25 mouse cellular contexts compared by ENCODE assay signal in genomic region chr1:38120877-38121276, GRCm38 (mm10). TPM values are rescaled to one million over a fixed set of nuclear protein-coding genes. Genes with fewer than 3 reads are reported as not detected.
DNase-seq lines count a peak whose midpoint lies in the region; ATAC-seq and TF ChIP-seq lines count a peak whose summit lies in the region.
"Had no signal": no experiment of that assay in that cellular context is flagged by ENCODE, and none has a peak within 500 bp of the region (broad histone marks: within the 10 kb centered on the region; RNA-seq: fewer than 3 reads in every experiment).

No protein-coding gene starts in this region.

- 84% methylated on average over 5 of the region's 5 CpGs for WGBS in midbrain, embryonic 11.5 days
- 82% methylated on average over 5 of the region's 5 CpGs for WGBS in midbrain, embryonic 16.5 days
- WGBS in stomach, postnatal 0 days = 46% methylated on average over 5 of the region's 5 CpGs

- H3K4me2 ChIP-seq in midbrain, embryonic 11.5 days = no peak overlapping the region
- H3K4me2 ChIP-seq in midbrain, embryonic 16.5 days (ENCODE audit: low read length) = no peak overlapping the region
- H3K4me2 ChIP-seq in stomach, postnatal 0 days (replicated peaks; ENCODE audit: low read depth) = no peak overlapping the region
- H3K4me2 ChIP-seq: forebrain, embryonic 13.5 days; heart, embryonic 13.5 days; hindbrain, embryonic 14.5 days had no signal

- H3K27me3 ChIP-seq in midbrain, embryonic 11.5 days (ENCODE audit: control insufficient read depth, insufficient read depth, low read length) = no peaks in the 10 kb centered on the region
- no peaks in the 10 kb centered on the region for H3K27me3 ChIP-seq in midbrain, embryonic 16.5 days (ENCODE audit: control insufficient read depth, insufficient read depth, low read depth, low read length)
- no peaks in the 10 kb centered on the region for H3K27me3 ChIP-seq in MEL (ENCODE audit: control insufficient read depth in 1 of 2, insufficient read depth in 2 of 2, low read length in 2 of 2)
- no peaks in the 10 kb centered on the region for H3K27me3 ChIP-seq in stomach, postnatal 0 days (ENCODE audit: control insufficient read depth, insufficient read depth, low read length)
- H3K27me3 ChIP-seq: forebrain, embryonic 13.5 days; heart, embryonic 13.5 days had no signal

- no peak for ATAC-seq in midbrain, embryonic 11.5 days (ENCODE audit: low FRiP score)
- no peak for ATAC-seq in midbrain, embryonic 16.5 days
- ATAC-seq in stomach, postnatal 0 days (ENCODE audit: low FRiP score, low TSS enrichment) = peak; percentile 40; the same call in 1 of the 2 replicates
- ATAC-seq: forebrain, embryonic 13.5 days; forebrain, embryonic 16.5 days; hindbrain, postnatal 0 days had no signal

- no peaks in the 10 kb centered on the region for H3K4me1 ChIP-seq in midbrain, embryonic 11.5 days (ENCODE audit: control insufficient read depth, insufficient read depth, low read length)
- H3K4me1 ChIP-seq in midbrain, embryonic 16.5 days (ENCODE audit: control insufficient read depth, insufficient read depth, low read length) = no peaks in the 10 kb centered on the region
- peaks cover 0 to 14% of the 10 kb centered on the region in 2 experiments; a peak in 3 of 4 replicates for H3K4me1 ChIP-seq in MEL (ENCODE audit: control insufficient read depth in 1 of 2, insufficient read depth in 2 of 2, low read length in 2 of 2)
- no peaks in the 10 kb centered on the region for H3K4me1 ChIP-seq in stomach, postnatal 0 days (replicated peaks; ENCODE audit: control insufficient read depth, insufficient read depth)
- H3K4me1 ChIP-seq: forebrain, embryonic 10.5 days; forebrain, embryonic 13.5 days had no signal

- no peak for TF ChIP-seq EP300 in MEL (IDR thresholded peaks at IDR 0.05; ENCODE audit: low read depth in 1 of 2, low read length in 2 of 2)
- no peak for TF ChIP-seq EP300 in stomach, postnatal 0 days (optimal IDR thresholded peaks at IDR 0.05)

- H3K27ac ChIP-seq in midbrain, embryonic 11.5 days (ENCODE audit: low read depth, low read length) = no peak overlapping the region
- H3K27ac ChIP-seq in midbrain, embryonic 16.5 days (ENCODE audit: low read length) = no peak overlapping the region
- H3K27ac ChIP-seq in MEL (ENCODE audit: control insufficient read depth, low read depth, low read length) = no peak overlapping the region
- H3K27ac ChIP-seq in stomach, postnatal 0 days (replicated peaks) = no peak overlapping the region
- H3K27ac ChIP-seq: forebrain, embryonic 10.5 days; forebrain, embryonic 13.5 days; heart, adult 2 months; heart, embryonic 10.5 days; heart, embryonic 13.5 days; hindbrain, embryonic 14.5 days; hindbrain, postnatal 0 days had no signal

- no peak for TF ChIP-seq RAD21 in MEL (IDR thresholded peaks at IDR 0.05; ENCODE audit: low read depth, low read length)

- H3K9ac ChIP-seq in midbrain, embryonic 11.5 days (ENCODE audit: low read length) = no peak overlapping the region
- no peak overlapping the region for H3K9ac ChIP-seq in midbrain, embryonic 16.5 days (ENCODE audit: low read depth, low read length)
- H3K9ac ChIP-seq in MEL (ENCODE audit: control insufficient read depth, low read depth, low read length, poor library complexity, severe bottlenecking) = no peak overlapping the region
- no peak overlapping the region for H3K9ac ChIP-seq in stomach, postnatal 0 days (ENCODE audit: low read length)
- H3K9ac ChIP-seq: forebrain, embryonic 13.5 days; heart, embryonic 13.5 days; hindbrain, embryonic 14.5 days had no signal

- peak; percentile 21 for DNase-seq in midbrain, embryonic 11.5 days (ENCODE audit: low spot score, missing footprints)
- DNase-seq in MEL (ENCODE audit: low read depth, low spot score) = no peak
- DNase-seq in stomach, postnatal 0 days (ENCODE audit: low spot score) = no peak
- no peak for DNase-seq in testis, postnatal 10 days (ENCODE audit: low spot score)
- DNase-seq in urinary bladder, postnatal 25 days (ENCODE audit: low spot score) = no peak
- DNase-seq: adrenal gland, adult 2 months; adrenal gland, postnatal 14 days; cerebellum, adult 11-12 months; cerebellum, adult 8-10 months; cerebellum, postnatal 10 days; cerebellum, postnatal 36 days; gastrocnemius, postnatal 10 days; gastrocnemius, postnatal 36 days; heart, adult 2 months; heart, postnatal 14 days; heart, postnatal 4 days had no signal

- peaks cover 72% of the 10 kb centered on the region for H3K79me2 ChIP-seq in MEL (ENCODE audit: control insufficient read depth, insufficient read depth, low read length, poor library complexity)

- no peaks in the 10 kb centered on the region for H3K9me3 ChIP-seq in midbrain, embryonic 11.5 days (ENCODE audit: control insufficient read depth, low read length)
- no peaks in the 10 kb centered on the region for H3K9me3 ChIP-seq in midbrain, embryonic 16.5 days (replicated peaks; ENCODE audit: control insufficient read depth, low read length, poor library complexity, severe bottlenecking)
- no peaks in the 10 kb centered on the region for H3K9me3 ChIP-seq in MEL (replicated peaks; ENCODE audit: insufficient read depth, low read length)
- no peaks in the 10 kb centered on the region for H3K9me3 ChIP-seq in stomach, postnatal 0 days (ENCODE audit: control insufficient read depth, low read length)
- H3K9me3 ChIP-seq: forebrain, embryonic 10.5 days; forebrain, embryonic 13.5 days; G1E; heart, embryonic 10.5 days; heart, embryonic 13.5 days had no signal

- no peaks in the 10 kb centered on the region for H3K36me3 ChIP-seq in midbrain, embryonic 11.5 days (ENCODE audit: control insufficient read depth, insufficient read depth, low read length)
- no peaks in the 10 kb centered on the region for H3K36me3 ChIP-seq in midbrain, embryonic 16.5 days (ENCODE audit: control insufficient read depth, insufficient read depth, low read length)
- peaks cover 16 to 28% of the 10 kb centered on the region in 2 experiments for H3K36me3 ChIP-seq in MEL (ENCODE audit: control insufficient read depth in 1 of 2, insufficient read depth in 2 of 2, low read length in 2 of 2)
- no peaks in the 10 kb centered on the region for H3K36me3 ChIP-seq in stomach, postnatal 0 days (ENCODE audit: control insufficient read depth, insufficient read depth, low read length)
- H3K36me3 ChIP-seq: heart, embryonic 10.5 days had no signal

- TF ChIP-seq POLR2A in MEL (IDR thresholded peaks at IDR 0.05; ENCODE audit: control insufficient read depth in 1 of 2, insufficient read depth in 1 of 2, low read depth in 1 of 2, low read length in 2 of 2, poor library complexity in 1 of 2) = no peak

- TF ChIP-seq CTCF in MEL (IDR thresholded peaks at IDR 0.05 in 2 of 3, conservative IDR thresholded peaks at IDR 0.05 in 1 of 3; ENCODE audit: control insufficient read depth in 1 of 3, insufficient read depth in 1 of 3, low read depth in 2 of 3, low read length in 3 of 3, poor library complexity in 1 of 3, severe bottlenecking in 1 of 3) = no peak
- TF ChIP-seq CTCF in stomach, postnatal 0 days (IDR thresholded peaks at IDR 0.05; ENCODE audit: low read depth) = no peak

- H3K4me3 ChIP-seq in midbrain, embryonic 11.5 days (ENCODE audit: low read depth, low read length) = no peak overlapping the region
- H3K4me3 ChIP-seq in midbrain, embryonic 16.5 days (ENCODE audit: low read depth, low read length) = no peak overlapping the region
- no peak overlapping the region for H3K4me3 ChIP-seq in MEL (ENCODE audit: control insufficient read depth in 1 of 2, insufficient read depth in 1 of 2, low read depth in 2 of 2, low read length in 2 of 2)
- H3K4me3 ChIP-seq in stomach, postnatal 0 days (ENCODE audit: low read depth, low read length) = no peak overlapping the region
- H3K4me3 ChIP-seq: forebrain, embryonic 10.5 days; forebrain, embryonic 13.5 days; heart, adult 2 months; heart, embryonic 10.5 days; heart, embryonic 13.5 days had no signal

TF ChIP-seq in MEL, 35 proteins besides CTCF, POLR2A, EP300 and RAD21:
- TF ChIP-seq E2F4 (IDR thresholded peaks at IDR 0.05; ENCODE audit: borderline replicate concordance, low read depth, low read length) (no peak), ZKSCAN1 (IDR thresholded peaks at IDR 0.05; ENCODE audit: low read depth, low read length) (no peak), ZNF384 (IDR thresholded peaks at IDR 0.05; ENCODE audit: low read depth, low read length) (peak; percentile 81), MYC (IDR thresholded peaks at IDR 0.05; ENCODE audit: low read depth, low read length) (no peak), RCOR1 (IDR thresholded peaks at IDR 0.05; ENCODE audit: low read depth, low read length) (no peak), ZMIZ1 (IDR thresholded peaks at IDR 0.05; ENCODE audit: low read depth, low read length) (no peak), SIN3A (IDR thresholded peaks at IDR 0.05; ENCODE audit: low read length) (no peak), MEF2A (IDR thresholded peaks at IDR 0.05; ENCODE audit: extremely low read depth, insufficient replicate concordance, low read depth, low read length, poor library complexity, severe bottlenecking) (no peak)
TF ChIP-seq in MEL: peak in this region for 1.

RNA-seq across cellular contexts. Expression of gene Rev1, which starts 8.7 kb away (rescaled TPM):
- polyA plus RNA-seq in midbrain, embryonic 11.5 days (2014; fragmentation: Nextera tagmentation; extraction: Ambion mirVana) = 31.6 and 38.0 TPM in 2 replicates
- polyA plus RNA-seq in midbrain, embryonic 16.5 days (2015; fragmentation: Nextera tagmentation; extraction: Ambion mirVana) = 35.3 and 39.3 TPM in 2 replicates
- 25.6 and 28.9 TPM in 2 replicates for total RNA-seq in MEL (2012; rRNA removed)
- polyA plus RNA-seq in MEL (2012; ENCODE audit: insufficient read depth in 1 of 2, insufficient read length in 2 of 2, low read depth in 1 of 2, low replicate concordance in 2 of 2, missing spikeins in 1 of 2) = 10 to 100 TPM in 1 of 2 experiments, not detected in 1; 31.0 TPM
- polyA plus RNA-seq in stomach, postnatal 0 days (2015; fragmentation: Nextera tagmentation; extraction: Ambion mirVana) = 8.4 and 8.5 TPM in 2 replicates
